Mouse (Mus musculus): ENCODE data around the gene Gm3646. TPM values are rescaled to one million over a fixed set of nuclear protein-coding genes. Genes with fewer than 3 reads are reported as not detected.
A peak's percentile ranks its signal among the peaks of the same experiment; 100 is the strongest.

Gene Gm3646
- polyA plus RNA-seq, 1 experiment from 2014 or later: not detected

DNA sequence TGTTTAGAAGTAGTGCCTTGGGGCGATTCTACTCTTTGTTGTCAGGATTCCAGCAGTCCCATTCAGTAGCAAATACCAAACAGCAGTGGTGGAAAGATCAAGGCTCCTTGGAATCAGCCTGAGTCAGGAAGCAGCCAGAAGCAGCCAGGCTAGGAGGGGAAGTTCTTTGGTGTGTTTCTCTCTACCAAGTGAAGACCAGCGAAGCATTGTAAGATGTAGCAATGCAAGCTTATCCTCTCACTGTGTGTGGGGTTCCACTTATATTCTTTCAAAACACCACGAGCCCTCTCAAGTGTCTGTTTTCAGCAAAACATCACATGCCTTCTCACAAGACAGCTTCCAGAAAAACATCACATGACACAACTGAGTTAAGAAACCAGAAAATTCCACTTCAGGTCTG is 8.4 kb downstream of the Gm3646 start:
- H3K9me3 ChIP-seq (ENCODE audit: low read length): no peaks in the 10 kb centered on the region

DNA sequence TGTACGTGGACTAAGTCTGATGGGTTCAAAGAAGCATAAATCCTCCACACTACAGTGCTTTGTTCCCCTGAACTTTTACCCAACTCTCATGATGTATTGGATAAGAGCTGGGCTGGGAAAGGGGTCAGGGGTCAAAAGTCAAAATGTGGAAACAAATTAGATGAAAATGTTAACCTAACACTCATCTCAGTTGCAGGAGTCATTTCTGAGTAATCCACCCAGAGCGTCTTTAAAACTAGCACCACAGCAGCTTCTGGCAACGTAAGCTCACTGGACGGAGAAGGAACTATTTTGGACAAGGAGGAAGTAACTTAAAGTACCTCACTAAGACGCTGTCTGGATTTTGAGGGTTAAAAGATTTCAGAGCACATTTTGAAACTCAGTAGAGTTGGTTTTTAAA is 20.5 kb downstream of the Gm3646 start:
- H3K27ac ChIP-seq (ENCODE audit: low read depth): no peak overlapping the region
- no peak overlapping the region for H3K4me2 ChIP-seq (ENCODE audit: low read depth, low read length)
- ATAC-seq (peak; percentile 44; the same call in 1 of the 2 replicates), DNase-seq (no peak)
- 36% methylated on average over 5 of the region's 5 CpGs for WGBS (ENCODE audit: insufficient replicate concordance)
- peaks cover 3% of the 10 kb centered on the region; the same call in 1 of the 2 replicates for H3K9me3 ChIP-seq (ENCODE audit: low read length)
- 0 out of 2 replicates have a peak, but pooled peaks cover 5% of the 10 kb centered on the region for H3K4me1 ChIP-seq (ENCODE audit: insufficient read depth)
- H3K9ac ChIP-seq (replicated peaks): no peak overlapping the region
- no peak overlapping the region for H3K4me3 ChIP-seq (ENCODE audit: low read depth, low read length)
- no peak for TF ChIP-seq CTCF (IDR thresholded peaks at IDR 0.05; ENCODE audit: low read depth)
- TF ChIP-seq EP300 (IDR thresholded peaks at IDR 0.05; ENCODE audit: low read depth): no peak
- H3K27me3 ChIP-seq (ENCODE audit: insufficient read depth, low read length): no peaks in the 10 kb centered on the region
- H3K36me3 ChIP-seq (replicated peaks; ENCODE audit: insufficient read depth, low read length): no peaks in the 10 kb centered on the region

More for the DNA sequence above, 8.4 kb downstream of the Gm3646 start:
- no peak overlapping the region for H3K4me3 ChIP-seq (ENCODE audit: low read depth, low read length)
- no peaks in the 10 kb centered on the region for H3K36me3 ChIP-seq (replicated peaks; ENCODE audit: insufficient read depth, low read length)
- H3K27me3 ChIP-seq (ENCODE audit: insufficient read depth, low read length): no peaks in the 10 kb centered on the region
- no peak overlapping the region for H3K4me2 ChIP-seq (ENCODE audit: low read depth, low read length)
- TF ChIP-seq EP300 (IDR thresholded peaks at IDR 0.05; ENCODE audit: low read depth) (no peak), CTCF (IDR thresholded peaks at IDR 0.05; ENCODE audit: low read depth) (no peak)
- DNase-seq (no peak), ATAC-seq (no peak)
- WGBS (ENCODE audit: insufficient replicate concordance): 80% methylated on average over 3 of the region's 3 CpGs
- H3K9ac ChIP-seq (replicated peaks): no peak overlapping the region
- H3K27ac ChIP-seq (ENCODE audit: low read depth): no peak overlapping the region
- H3K4me1 ChIP-seq (ENCODE audit: insufficient read depth): no peaks in the 10 kb centered on the region

DNA sequence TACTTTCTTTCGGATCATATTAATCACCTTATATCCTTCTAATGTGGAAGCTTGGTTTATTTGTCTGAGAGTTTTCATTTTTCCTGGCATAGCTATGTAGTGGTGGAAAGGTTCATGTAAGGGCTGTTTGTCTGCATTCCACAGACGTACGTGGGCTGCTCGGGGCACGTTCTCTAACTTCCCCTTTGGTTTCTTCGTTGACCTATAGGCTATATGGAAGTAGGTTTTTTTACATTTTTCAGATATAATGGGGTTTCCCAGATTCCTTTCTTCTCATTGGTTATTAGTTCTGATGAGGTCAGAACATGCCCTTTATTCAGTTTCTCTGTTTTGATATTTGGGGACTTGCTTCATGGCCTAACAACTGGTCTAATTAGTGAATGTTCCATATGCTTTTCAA is 23.3 kb downstream of the Gm3646 start:
- DNase-seq (no peak), ATAC-seq (no peak)
- no peaks in the 10 kb centered on the region for H3K27me3 ChIP-seq (ENCODE audit: insufficient read depth, low read length)
- H3K4me1 ChIP-seq (ENCODE audit: insufficient read depth): 0 out of 2 replicates have a peak, but pooled peaks cover 5% of the 10 kb centered on the region
- H3K9me3 ChIP-seq (ENCODE audit: low read length): no peaks in the 10 kb centered on the region
- TF ChIP-seq EP300 (IDR thresholded peaks at IDR 0.05; ENCODE audit: low read depth) (no peak), CTCF (IDR thresholded peaks at IDR 0.05; ENCODE audit: low read depth) (no peak)
- no peak overlapping the region for H3K4me3 ChIP-seq (ENCODE audit: low read depth, low read length)
- H3K4me2 ChIP-seq (ENCODE audit: low read depth, low read length): no peak overlapping the region
- 45% methylated on average over 6 of the region's 6 CpGs for WGBS (ENCODE audit: insufficient replicate concordance)
- H3K36me3 ChIP-seq (replicated peaks; ENCODE audit: insufficient read depth, low read length): no peaks in the 10 kb centered on the region
- H3K9ac ChIP-seq (replicated peaks): no peak overlapping the region
- H3K27ac ChIP-seq (ENCODE audit: low read depth): no peak overlapping the region

DNA sequence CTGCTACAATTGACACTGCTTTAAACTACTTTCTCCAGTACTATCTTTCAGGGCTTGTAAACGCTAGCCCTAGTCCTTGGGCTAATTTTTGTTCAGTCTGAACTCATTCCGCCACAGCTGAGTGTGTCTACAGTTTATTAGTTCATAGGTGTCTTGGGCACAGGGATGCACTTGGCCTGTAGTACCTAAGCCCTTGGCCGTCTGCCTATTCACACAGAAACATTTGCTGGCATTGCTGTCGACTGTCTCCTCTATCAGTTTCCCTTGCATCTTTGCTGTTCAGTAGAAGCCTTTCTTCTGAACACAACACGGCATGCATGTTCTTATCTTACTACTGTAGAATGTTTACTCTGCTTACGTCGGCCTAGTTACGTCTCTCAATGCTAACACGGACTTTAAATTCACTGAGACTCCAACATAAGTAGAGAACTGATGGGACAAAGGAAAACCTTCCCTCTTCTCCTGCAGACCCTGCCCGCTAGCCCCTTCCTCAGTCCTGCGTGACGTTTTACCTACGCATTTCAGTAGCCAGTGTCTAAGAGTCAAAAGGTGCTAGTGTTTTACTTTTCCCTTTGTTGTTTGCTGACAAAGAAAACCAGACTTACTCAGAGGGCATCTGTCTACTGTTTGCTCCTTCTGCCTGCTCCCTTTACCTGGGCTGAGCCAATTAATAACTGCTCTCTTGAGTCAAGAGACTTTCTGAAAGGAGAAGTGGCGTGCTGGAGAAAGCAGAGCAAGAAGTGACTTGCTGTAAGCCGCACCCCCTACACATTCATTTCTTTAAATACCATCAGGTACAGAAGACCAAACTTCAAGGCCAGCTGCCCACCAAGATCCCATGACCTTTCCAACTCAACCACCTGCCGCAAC is 25.8 kb downstream of the Gm3646 start:
- no peaks in the 10 kb centered on the region for H3K9me3 ChIP-seq (ENCODE audit: low read length)
- no peak overlapping the region for H3K9ac ChIP-seq (replicated peaks)
- H3K36me3 ChIP-seq (replicated peaks; ENCODE audit: insufficient read depth, low read length): no peaks in the 10 kb centered on the region
- no peak for ATAC-seq
- no peak overlapping the region for H3K27ac ChIP-seq (ENCODE audit: low read depth)
- 59% methylated on average over 16 of the region's 16 CpGs for WGBS (ENCODE audit: insufficient replicate concordance)
- 0 out of 2 replicates have a peak, but pooled peaks cover 4% of the 10 kb centered on the region for H3K4me1 ChIP-seq (ENCODE audit: insufficient read depth)
- TF ChIP-seq EP300 (IDR thresholded peaks at IDR 0.05; ENCODE audit: low read depth) (no peak), CTCF (IDR thresholded peaks at IDR 0.05; ENCODE audit: low read depth) (no peak)
- no peak overlapping the region for H3K4me3 ChIP-seq (ENCODE audit: low read depth, low read length)
- DNase-seq: no peak
- H3K27me3 ChIP-seq (ENCODE audit: insufficient read depth, low read length): no peaks in the 10 kb centered on the region
- H3K4me2 ChIP-seq (ENCODE audit: low read depth, low read length): no peak overlapping the region

DNA sequence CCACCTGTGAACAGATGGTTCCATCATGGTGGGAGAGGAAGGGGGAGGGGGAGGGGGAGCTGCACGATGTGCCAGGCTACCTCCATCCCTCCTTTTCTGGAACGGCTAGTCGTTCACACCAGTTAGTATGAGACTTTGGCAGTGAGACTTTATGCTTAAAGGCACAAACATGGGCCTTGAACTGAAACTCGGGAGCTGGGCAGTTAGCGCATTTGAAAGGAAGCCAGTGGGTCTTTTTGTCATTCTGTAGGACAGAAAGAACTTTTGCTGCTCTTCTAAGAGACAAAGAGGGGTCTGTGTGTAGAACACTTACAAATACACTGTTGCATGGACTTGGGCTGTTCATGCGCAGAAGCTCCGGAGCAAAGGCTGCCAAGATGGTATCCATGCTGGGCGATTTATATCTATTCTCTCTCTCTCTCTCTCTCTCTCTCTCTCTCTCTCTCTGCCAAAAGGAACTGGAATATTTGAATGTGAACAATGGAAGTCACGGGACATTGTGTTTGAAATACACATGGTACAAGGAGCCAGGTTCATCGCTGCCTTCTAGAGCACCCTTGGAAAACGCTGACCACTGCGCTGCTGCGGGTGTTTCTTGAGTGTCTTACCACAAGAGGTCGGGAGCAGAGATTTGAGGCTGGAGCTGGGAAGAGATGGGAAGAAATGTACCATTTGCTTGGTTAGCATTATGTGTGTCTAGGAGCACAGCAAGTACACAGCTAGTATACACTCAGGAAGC is 31.0 kb downstream of the Gm3646 start:
- Histone ChIP-seq H3K36me3 (replicated peaks; ENCODE audit: insufficient read depth, low read length) (no peaks in the 10 kb centered on the region), H3K9me3 (ENCODE audit: low read length) (no peaks in the 10 kb centered on the region), H3K4me3 (ENCODE audit: low read depth, low read length) (no peak overlapping the region), H3K4me2 (ENCODE audit: low read depth, low read length) (no peak overlapping the region), H3K4me1 (ENCODE audit: insufficient read depth) (peaks cover 6% of the 10 kb centered on the region), H3K9ac (replicated peaks) (no peak overlapping the region), H3K27me3 (ENCODE audit: insufficient read depth, low read length) (no peaks in the 10 kb centered on the region), H3K27ac (ENCODE audit: low read depth) (no peak overlapping the region)
- TF ChIP-seq CTCF (IDR thresholded peaks at IDR 0.05; ENCODE audit: low read depth): no peak
- no peak for TF ChIP-seq EP300 (IDR thresholded peaks at IDR 0.05; ENCODE audit: low read depth)
- 79% methylated on average over 14 of the region's 14 CpGs for WGBS (ENCODE audit: insufficient replicate concordance)
- no peak for ATAC-seq
- DNase-seq: no peak

DNA sequence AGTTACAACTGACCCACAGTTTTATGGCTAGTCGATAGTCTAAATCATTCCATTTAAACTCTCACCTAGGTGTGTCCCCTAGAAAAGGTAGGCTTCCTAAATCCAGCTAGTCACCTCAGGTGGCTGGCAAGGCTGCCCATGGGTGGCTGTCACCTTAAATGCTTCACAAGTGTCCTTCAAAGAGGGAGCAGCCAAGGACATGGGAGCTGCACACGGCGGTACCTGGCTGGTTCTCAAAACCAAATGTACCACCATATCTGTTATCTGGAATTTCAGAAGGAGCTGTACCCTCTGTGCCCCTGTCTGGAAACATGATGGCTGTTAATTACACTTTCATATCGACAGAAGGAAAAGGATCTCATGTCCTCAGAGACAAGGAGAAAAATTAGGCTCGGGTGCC is 31.6 kb downstream of the Gm3646 start:
- no peak overlapping the region for H3K9ac ChIP-seq (replicated peaks)
- H3K27me3 ChIP-seq (ENCODE audit: insufficient read depth, low read length): no peaks in the 10 kb centered on the region
- H3K9me3 ChIP-seq (ENCODE audit: low read length): no peaks in the 10 kb centered on the region
- 75% methylated on average over 5 of the region's 5 CpGs for WGBS (ENCODE audit: insufficient replicate concordance)
- DNase-seq: no peak
- no peak for ATAC-seq
- peaks cover 6% of the 10 kb centered on the region for H3K4me1 ChIP-seq (ENCODE audit: insufficient read depth)
- H3K36me3 ChIP-seq (replicated peaks; ENCODE audit: insufficient read depth, low read length): no peaks in the 10 kb centered on the region
- no peak overlapping the region for H3K4me3 ChIP-seq (ENCODE audit: low read depth, low read length)
- H3K27ac ChIP-seq (ENCODE audit: low read depth): no peak overlapping the region
- TF ChIP-seq EP300 (IDR thresholded peaks at IDR 0.05; ENCODE audit: low read depth) (no peak), CTCF (IDR thresholded peaks at IDR 0.05; ENCODE audit: low read depth) (no peak)
- H3K4me2 ChIP-seq (ENCODE audit: low read depth, low read length): no peak overlapping the region

Measured in liver, postnatal 0 days (tissue).